Mouse (Mus musculus) cerebellum, adult 11-12 months (tissue): Measurements from ENCODE around the gene Filip1.

ENCODE experiments used
- DNase-seq: peaks from one replicate; pipeline ENCODE4 v3.0.0; 2022

Filip1 gene

DNA sequence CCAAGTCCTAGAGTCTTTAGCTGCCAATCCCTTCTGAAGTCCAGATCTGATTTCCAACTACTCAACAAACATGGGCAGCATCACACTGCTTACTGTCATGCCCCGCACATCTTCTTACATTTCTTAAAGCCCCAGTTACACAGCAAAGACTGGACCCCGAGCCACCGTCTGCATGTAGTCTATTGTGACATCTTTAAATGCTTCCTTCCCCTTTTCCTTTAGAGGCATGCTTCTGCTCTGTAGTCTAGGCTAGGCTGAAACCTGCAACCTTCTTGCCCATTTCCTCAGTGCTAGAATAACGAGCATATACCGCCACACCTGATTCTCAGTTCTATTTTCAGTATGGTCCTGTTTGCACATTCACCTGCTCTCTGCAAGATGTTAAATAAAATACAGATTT lies 196.2 kb downstream of the Filip1 start:
- DNase-seq, result no peak

DNA sequence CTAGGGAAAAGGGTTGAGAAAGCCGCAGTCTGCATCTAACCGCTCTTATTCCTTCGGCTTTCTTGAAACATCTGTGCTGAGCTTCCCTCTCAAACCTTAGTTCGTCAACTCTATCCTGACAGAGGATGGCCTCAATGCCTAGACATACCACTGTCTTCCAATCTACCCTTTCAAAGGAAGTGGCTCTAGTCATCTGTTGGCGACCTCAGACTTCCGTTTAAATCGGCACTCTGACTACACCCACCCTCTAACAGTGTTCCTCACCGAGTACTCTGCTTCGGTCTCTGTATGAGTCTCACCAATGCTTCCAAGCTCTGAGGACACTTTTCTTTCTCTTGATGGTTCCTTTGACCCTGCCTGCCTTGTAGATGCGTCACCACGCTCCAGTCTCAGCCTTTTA lies 196.6 kb downstream of the Filip1 start:
- no peak for DNase-seq

DNA sequence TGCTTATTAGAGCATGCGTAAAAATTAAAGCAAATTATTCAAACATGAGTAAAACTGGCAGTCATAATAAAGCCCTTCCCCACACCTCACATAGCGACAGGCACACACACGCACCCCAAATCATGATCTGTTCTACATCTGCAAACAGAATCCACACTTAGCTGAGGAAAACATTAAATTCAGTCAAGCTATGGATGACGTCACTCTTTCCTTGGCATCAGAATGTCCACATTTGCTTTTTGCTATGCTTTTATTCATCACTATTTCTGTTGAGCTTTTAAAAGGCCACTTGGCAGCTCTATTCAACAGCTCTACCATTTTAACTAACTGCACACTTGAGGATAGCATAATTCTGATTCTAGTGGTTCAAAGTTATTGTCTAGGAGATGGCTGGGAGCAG lies 198.1 kb downstream of the Filip1 start:
- no peak for DNase-seq

DNA sequence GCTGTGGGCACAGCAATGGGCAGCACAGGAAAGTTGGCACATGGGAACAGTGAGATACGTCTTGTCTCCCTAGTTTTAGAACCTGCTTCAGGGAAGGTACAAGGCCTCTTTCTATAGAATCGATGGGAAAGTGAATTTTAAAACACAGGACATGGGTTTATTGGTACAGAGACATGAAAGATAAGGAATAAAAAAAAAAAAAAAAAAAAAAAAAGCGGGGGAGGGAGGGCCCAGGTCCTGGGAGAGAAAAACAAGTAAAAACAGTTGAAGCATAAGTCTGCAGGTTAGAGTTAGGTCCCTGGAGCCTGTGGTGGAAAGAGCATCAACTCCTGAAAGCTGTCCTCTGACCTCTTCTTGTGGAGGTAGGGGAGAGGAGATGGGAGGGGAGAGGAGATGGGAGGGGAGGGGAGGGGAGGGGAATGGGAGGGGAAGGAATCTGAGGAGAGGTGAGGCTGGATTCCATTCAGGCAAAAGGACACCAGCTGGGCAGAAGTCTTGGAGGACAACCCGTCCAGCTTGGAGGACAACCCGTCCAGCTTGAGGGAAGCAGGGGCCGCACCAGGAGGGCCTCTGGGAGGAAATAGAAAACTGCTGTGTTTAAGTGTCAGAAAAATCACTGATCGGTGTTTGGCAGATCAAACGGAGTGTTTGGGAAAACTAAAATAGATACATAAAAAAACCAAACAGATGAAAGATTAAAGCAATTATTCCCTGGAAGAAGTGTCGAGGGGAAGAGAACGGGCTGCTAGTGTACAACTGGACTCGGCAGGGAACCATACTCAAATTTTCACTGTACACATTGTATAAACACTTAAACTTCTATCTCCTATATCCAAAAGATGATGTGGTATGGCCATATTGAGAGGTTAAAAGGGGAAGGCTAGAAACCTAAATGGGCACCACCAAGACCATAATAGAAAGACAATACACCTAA lies 201.4 kb downstream of the Filip1 start:
- no peak for DNase-seq

DNA sequence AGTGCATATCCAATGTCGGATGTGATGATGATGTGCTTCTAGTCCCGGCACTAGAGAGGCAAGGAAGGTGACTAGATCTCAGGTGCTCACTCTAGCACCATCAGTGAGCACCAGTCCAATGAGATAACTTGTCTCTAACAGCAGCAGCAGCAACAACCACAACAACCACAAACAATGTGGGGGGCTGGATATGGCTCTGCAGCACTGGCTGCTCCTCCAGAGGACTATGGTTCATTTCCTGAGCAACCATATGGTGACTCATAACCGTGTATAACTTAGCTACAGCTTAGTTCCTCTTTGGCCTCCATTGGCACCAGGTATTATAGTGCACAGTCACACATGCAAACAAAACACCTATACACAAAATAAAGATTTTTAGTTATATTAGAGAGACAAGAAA lies 202.1 kb downstream of the Filip1 start:
- DNase-seq, result no peak

DNA sequence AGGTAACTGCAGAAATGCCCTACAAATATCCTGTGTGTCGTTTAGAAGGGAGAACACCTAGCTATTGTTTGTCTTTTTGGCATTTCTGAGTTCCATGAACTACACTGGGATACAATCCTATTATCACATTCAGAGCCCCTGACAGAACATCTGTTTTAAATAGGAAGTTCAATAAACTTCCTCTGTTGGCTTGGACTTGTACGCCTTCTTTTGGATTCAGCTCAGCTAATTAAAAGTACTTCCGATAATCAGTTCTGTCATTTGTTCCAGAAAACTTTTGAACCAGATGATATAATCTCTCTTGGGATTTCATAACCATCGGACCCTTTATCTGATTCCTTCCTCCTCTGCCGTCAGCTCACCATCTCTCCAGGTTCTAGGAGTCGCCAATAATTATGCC lies 203.2 kb downstream of the Filip1 start:
- no peak for DNase-seq

DNA sequence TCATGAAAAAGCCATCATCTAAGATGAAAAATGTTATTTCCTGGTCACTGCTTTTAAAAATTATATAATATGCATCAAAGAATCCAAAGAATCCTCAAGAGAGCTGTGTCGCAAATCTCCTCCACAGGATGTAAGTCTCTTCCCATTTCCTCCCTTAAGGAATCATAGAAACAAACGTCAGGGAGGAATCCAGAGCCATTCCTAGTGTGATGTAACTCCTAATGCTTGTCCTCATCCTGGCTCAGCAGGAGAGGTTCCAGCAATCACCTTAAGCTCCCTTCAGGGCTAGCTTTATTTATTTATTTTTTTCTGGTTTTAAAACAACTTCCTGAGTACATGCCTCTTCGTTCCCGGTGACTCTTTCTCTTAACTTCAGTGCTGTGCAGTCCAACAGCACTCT lies 205.5 kb downstream of the Filip1 start:
- no peak for DNase-seq

DNA sequence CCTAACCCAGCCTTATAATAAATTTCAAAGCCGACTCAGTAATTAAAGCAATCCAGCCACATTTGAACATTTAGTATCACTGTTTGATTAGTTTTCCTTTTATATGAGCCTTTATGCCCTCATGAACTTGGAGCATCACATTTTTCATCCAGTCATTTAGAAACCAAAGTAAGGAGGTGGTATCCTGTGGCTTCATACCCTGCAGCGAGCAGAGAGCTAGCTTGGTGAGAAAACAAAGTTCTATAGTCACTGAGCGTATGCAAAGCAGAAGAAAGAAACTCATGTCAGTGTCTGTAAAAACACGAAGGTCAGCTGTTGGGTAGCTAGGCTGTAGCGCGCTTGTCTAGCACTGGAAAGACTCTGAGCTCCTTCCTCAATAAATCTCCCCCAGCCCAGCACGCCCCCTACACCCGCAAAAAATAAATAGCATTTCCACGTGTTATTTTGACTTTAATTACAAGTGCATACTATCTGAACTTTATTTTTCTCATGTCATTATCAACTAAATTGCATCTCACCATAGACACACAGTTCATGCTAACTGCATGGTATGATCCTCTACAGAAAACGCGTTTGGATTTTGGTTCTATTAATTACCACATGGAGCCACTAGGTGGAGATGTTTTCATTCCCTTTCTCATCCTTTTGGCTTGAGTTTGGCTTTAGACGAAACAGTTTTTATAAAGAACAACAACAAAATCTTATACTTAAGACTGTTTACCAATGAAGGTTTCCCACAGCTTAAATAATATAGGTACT lies 206.2 kb downstream of the Filip1 start:
- no peak for DNase-seq

DNA sequence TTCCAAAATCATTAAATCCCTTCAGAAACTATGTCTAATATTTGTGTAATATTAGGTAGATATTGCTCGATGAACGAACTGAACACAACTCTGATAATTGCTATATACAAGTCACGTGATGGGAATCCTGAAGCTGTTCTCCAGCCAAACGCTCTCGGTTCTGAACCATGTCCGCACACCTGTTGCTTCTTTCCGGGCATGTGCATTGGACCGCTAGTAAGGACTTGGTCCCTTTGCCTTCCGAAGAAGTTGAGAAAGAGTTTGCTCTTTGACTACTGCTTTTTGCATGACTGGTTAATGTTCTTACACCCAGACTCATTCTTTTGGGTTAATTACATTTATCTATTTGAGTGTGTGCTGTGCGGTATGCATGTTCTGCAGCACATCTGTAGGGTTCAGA lies 207.2 kb downstream of the Filip1 start:
- DNase-seq, result no peak

DNA sequence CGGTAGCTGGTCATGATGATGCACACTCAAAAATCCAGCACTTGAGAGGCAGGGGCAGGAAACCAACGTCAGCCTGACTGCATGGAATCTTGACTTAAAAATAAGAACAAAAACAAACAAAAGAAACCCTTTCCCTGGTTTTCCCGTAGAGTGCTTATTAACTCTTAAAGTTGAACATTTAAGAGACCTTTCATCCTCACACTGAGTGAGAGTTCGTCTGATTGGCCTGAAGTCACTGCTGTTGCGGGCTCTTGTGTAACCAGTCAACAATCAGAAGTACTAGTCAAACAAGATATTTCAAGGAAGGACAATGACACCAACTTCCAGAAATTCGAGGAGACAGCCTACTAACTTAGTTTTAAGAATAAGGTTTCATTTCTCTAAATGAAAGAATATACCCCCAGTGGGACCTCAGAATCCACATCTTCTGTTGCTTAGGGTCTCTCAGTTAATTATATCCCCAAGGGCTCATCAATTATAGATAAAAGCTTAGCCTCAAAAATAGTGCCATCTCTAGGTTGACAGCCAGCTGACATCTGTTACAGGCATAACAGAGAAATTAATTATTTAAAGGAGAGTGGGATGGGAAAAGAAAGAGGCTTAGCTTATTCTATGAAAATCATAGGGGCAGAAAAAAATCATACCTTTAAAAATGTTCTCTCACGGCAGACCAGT lies 216.1 kb downstream of the Filip1 start:
- no peak for DNase-seq

DNA sequence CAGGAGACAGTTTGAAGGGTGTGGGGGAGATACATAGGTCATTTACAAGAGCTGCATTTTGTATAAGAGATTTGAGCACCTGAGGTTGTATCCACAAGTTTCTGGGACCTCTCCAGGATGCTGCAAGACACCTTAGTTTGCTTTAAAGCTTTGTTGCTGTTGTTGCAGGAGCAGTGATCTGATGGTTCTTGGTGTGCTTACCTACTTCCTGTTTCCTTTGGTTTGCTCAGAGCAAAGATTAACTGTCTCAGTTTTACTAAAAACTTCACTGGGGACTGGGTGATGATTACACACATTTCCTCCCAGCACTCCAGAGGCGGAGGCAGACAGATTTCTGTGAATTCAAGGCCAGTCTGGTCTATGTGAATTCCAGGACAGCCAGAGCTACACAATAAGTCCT lies 217.6 kb downstream of the Filip1 start:
- no peak for DNase-seq

DNA sequence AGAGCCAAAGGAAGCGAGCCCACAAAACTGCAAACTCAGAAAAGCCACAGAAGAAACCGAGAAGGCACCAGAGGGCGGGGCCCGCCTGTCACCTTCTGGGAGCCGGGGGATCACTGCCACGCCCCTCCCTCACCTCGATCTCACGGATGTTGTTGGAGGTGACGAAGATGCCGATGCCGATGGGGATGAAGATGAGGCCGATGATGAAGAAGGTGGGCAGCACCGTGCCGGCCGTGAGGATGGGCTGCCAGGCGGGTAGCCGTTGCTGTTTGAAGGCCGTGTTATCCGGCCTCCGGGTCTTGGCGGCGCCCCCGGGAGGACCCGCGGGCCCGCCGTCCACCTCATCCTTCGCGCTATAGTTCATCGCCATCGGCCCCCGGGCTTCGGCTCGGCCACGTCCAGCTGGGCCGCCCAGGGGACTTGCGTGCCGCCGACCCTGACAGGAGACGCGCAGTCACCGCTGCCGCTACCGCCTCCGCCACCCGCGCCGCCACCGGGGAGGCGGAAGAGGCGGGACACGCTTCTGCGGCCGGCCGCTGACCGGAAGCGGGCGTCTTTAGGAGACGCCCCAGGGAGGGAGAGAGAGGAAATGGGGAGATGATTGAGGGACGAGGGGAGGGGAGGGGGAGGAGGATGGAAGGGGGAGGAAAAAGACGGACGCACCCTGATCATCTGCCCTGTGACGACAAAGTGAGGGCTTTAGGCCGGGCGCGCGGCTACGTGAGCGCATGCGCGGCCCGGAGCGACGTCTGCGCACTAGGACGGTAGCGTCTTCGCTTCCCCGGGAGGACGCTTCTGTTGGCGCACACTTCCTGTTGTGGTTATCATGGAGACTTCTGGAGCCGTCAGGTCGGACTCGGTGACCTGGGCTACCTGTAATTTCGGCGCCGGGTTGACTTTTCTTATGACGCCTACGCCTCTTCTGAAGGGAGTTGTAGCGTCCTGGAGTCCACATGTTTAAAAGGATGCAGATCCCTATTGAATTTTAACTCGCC lies 219.5 kb downstream of the Filip1 start, which contains the start of gene Tmem30a:
Tmem30a (minus strand) TSS at position 667 of the 995 bp plus-strand sequence.
- DNase-seq, result peak; percentile 98

DNA sequence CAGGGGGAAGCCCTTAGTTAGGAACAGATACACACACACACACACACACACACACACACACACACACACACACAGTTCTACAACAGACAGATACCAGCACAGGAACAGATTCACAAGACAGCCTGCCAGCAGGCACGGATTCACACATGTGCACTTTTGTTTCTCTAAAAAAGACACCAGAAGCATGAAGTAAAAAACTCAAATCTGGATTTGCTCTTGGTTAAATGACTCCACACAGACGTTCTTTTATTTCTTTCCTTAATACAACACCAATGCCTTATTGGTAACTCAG lies 226.9 kb downstream of the Filip1 start:
- DNase-seq, result no peak

DNA sequence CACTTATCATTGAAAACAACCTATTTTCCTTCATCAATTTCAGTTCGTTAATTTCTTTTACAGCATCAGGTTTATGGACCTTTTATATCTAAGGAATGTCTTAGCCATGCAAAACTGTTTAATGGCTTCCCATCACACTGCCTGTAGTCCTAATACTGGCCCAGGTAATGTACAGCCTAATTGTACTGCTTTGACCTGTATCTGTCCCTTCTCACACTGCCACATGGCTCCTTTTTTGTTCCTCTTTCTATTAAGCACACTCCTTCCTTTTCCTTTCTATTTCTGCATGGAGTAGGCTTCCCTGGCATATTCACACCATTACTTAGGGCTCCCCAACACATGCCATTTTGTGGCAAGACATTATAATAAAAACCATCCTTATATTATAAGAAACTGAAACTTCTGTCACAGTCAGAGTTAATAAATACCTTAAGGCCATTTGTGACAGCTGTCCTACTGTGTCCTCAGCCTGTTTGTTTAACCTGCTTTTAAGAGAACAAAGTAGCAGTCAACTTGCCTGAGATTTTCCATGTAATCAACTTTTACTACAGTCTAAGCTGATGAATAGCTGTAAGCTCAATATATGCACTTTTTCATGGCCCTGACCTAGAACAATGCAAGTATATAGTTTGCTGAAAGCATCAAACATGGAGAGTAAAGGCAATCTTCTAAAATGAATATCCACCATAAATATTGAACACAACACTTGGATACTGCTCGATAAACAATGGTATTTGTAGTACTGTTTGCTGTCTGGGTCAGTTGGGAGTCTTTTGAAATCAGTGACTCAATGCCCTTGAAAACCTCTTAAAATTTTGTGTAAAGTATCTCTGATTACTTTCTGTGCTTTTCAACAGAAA lies 227.5 kb downstream of the Filip1 start:
- DNase-seq, result no peak

DNA sequence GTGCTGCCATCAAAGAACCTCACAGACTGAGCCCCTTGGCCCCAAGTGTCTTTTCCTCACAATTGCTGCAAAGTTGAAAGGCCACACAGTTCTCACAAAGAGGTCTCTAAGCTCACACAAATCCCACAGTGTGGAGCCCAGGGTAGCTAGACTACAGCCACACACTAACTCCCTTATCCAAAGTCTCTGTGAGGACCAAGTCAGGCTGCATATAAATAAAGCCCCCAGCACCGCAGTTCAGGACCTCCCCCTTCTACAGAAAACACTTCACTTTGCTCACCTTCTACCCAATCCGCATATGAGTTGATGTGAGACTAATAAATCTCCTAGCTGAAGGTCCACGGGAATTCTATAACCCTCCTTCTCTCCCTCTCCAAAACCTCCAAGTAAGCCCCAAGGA lies 228.2 kb downstream of the Filip1 start:
- no peak for DNase-seq

DNA sequence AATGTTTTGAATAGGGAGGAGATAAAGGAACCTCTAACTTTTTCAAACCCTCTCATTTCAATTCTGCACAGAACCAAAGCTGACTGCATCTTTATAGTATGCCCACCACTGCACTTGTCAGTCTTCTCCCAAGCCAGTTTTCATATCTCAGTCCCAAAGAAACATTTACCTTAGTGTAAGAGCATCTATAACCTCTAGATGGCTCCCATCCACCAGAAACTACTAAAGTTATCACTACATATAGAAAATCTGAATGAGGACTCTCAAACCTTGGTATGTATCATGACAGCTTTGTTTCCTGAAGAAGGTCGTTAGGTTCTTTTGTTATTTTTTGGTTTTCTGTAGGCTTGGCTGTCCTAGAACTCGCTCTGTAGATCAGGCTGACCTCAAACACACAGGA lies 233.3 kb downstream of the Filip1 start:
- DNase-seq, result no peak

DNA sequence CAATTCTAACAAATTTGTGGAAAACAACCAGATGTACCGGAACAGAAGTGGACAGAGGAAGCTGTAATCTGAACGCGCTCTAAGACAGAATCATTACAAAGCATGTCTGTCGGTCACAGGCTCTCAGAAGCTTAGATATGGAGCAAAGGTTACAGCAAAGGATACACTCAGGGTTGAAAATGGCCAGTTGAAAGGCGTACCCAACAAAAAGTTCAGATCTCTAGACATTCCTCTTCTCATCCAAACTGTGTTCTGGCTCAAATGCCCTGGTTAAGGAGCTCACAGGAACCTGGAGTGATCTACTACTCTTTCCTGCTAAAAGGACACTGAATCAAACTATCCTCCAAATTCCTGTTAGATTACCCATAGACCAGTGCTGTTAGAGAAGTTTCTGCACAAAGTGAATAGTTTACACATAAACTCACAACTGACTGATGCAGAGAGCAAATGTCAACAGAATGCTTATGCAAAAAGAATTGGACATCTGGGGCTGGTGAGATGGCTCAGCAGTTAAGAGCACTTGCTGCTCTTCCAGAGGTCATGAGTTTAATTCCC lies 245.6 kb downstream of the Filip1 start:
- DNase-seq, result no peak

DNA sequence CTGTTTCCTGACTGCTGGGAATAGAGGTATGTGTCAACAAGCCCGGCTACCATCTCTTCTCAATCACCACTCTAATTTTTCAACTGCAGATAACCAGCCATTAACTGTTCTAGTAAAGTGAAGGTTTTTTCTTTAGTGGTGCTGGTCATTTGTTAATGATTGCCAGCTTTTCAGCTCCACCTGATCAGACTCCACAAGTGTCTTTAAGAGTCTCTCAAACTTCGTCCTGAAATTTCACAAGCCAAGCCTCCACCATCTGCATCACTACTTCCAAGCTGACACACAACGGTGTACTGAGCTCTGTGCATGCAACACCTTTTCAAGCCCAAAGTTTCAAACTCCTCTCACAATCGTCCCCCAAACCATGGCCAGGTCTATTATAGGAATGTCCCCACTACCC lies 247.3 kb downstream of the Filip1 start:
- no peak for DNase-seq
